Mouse (Mus musculus): ENCODE results near the gene Slco2a1. TPM values are rescaled to one million over a fixed set of nuclear protein-coding genes. Genes with fewer than 3 reads are reported as not detected.

The Slco2a1 gene
- total RNA-seq, 2 experiments from 2014 or later, result 0.92 to 1.8 TPM

- DNase-seq, result no peak
Observed at GRCm38 (mm10) chr9:103038266-103038665, 49.8 kb downstream of the Slco2a1 start.

- no peak for DNase-seq
Observed at GRCm38 (mm10) chr9:103038705-103039104, 50.2 kb downstream of the Slco2a1 start.

- no peak for DNase-seq
Observed at GRCm38 (mm10) chr9:103040581-103040980, 52.1 kb downstream of the Slco2a1 start.

GRCm38 (mm10) chr9:103045406-103045805 is 56.9 kb downstream of the Slco2a1 start:
- no peak for DNase-seq

GRCm38 (mm10) chr9:103049049-103049511 is 60.6 kb downstream of the Slco2a1 start:
- no peak for DNase-seq

GRCm38 (mm10) chr9:103053829-103054228 is 65.3 kb downstream of the Slco2a1 start:
- DNase-seq, result no peak

- peak; percentile 28 for DNase-seq
Observed at GRCm38 (mm10) chr9:103055061-103055460, 66.5 kb downstream of the Slco2a1 start.

GRCm38 (mm10) chr9:103056164-103056563 is 67.7 kb downstream of the Slco2a1 start:
- no peak for DNase-seq

GRCm38 (mm10) chr9:103060551-103060950 is 72.0 kb downstream of the Slco2a1 start:
- no peak for DNase-seq

- DNase-seq, result no peak
Observed at GRCm38 (mm10) chr9:103061471-103062053, 73.0 kb downstream of the Slco2a1 start.

GRCm38 (mm10) chr9:103063591-103063990 is 75.1 kb downstream of the Slco2a1 start:
- DNase-seq, result no peak

GRCm38 (mm10) chr9:103066845-103067244 is 78.3 kb downstream of the Slco2a1 start:
- DNase-seq, result no peak

- DNase-seq, result no peak
Observed at GRCm38 (mm10) chr9:103067651-103068050, 79.1 kb downstream of the Slco2a1 start.

- no peak for DNase-seq
Observed at GRCm38 (mm10) chr9:103068769-103069168, 80.3 kb downstream of the Slco2a1 start.

- DNase-seq, result no peak
Observed at GRCm38 (mm10) chr9:103071541-103072203, 83.2 kb downstream of the Slco2a1 start.

GRCm38 (mm10) chr9:103072204-103072599 is 83.7 kb downstream of the Slco2a1 start:
- DNase-seq, result no peak

GRCm38 (mm10) chr9:103072926-103073515 is 84.5 kb downstream of the Slco2a1 start:
- no peak for DNase-seq

- DNase-seq, result no peak
Observed at GRCm38 (mm10) chr9:103076836-103077531, 88.5 kb downstream of the Slco2a1 start.

- DNase-seq, result no peak
Observed at GRCm38 (mm10) chr9:103078194-103078691, 89.7 kb downstream of the Slco2a1 start.

- DNase-seq, result no peak
Observed at GRCm38 (mm10) chr9:103080211-103080610, 91.7 kb downstream of the Slco2a1 start.

- DNase-seq, result no peak
Observed at GRCm38 (mm10) chr9:103082246-103082975, 93.9 kb downstream of the Slco2a1 start.

- DNase-seq, result no peak
Observed at GRCm38 (mm10) chr9:103083405-103083804, 94.9 kb downstream of the Slco2a1 start.
